Mouse (Mus musculus) liver, postnatal 0 days (tissue): ENCODE measurements around the gene Gpr39.

ENCODE experiments used
- CTCF ChIP-seq: sonication (generic); IDR thresholded peaks from 2 replicates; pipeline ENCODE4 v1.5.1; 2016; ENCODE audit warnings: antibody characterized with exemption, low read depth
- EP300 ChIP-seq: IDR thresholded peaks from 2 replicates; pipeline ENCODE4 v1.6.1; 2016; ENCODE audit warnings: antibody characterized with exemption, low read depth, mild to moderate bottlenecking

GRCm38 (mm10) chr1:125639501-125640253 is 37.1 kb upstream of the Gpr39 start:
- TF ChIP-seq CTCF (no peak), EP300 (no peak)
